Mouse (Mus musculus): ENCODE measurements at regions not wholly inside any gene's neighbourhood (a gene's known extent, or its start where the extent isn't known, plus 50 kb on each side); places are given as distances from the start of the nearest gene placed in this dataset.

- dilution Hi-C loops (cut with MboI; ENCODE audit: extremely low pct_ligation_motif_present, extremely low pct_unique_long_range_greater_than_20kb, low sequenced_read_pairs) (no loop called here), in situ Hi-C loops (cut with MboI; ENCODE audit: low pct_ligation_motif_present, low pct_unique_long_range_greater_than_20kb, low sequenced_read_pairs) (no loop called here)
- Histone ChIP-seq H3K27ac (ENCODE audit: insufficient read depth, low read depth) (no peak overlapping the region), H3K27me3 (replicated peaks) (no peaks in the 10 kb centered on the region), H3K4me2 (ENCODE audit: insufficient read depth, low read depth, poor library complexity, severe bottlenecking) (no peak overlapping the region), H3K79me2 (replicated peaks; ENCODE audit: control insufficient read depth, extremely low read depth, insufficient read depth, poor library complexity, severe bottlenecking) (no peaks in the 10 kb centered on the region), H3K9ac (ENCODE audit: insufficient read depth, low read depth) (no peak overlapping the region), H3K4me1 (ENCODE audit: control insufficient read depth in 1 of 2, insufficient read depth in 2 of 2) (peaks cover 4 to 5% of the 10 kb centered on the region in 2 experiments; a peak in 3 of 4 replicates), H3K4me3 (replicated peaks in 1 of 3; ENCODE audit: low read depth in 2 of 3, low read length in 2 of 3, poor library complexity in 1 of 3) (no peak overlapping the region), H3K36me3 (replicated peaks in 1 of 2; ENCODE audit: control insufficient read depth in 1 of 2, insufficient read depth in 1 of 2, low read length in 1 of 2) (no peaks in the 10 kb centered on the region), H3K9me3 (replicated peaks; ENCODE audit: low read length) (no peaks in the 10 kb centered on the region)
- TF ChIP-seq RCOR1 (conservative IDR thresholded peaks at IDR 0.05; ENCODE audit: low read depth, low read length) = no peak
- no peak for TF ChIP-seq NELFE (IDR thresholded peaks at IDR 0.05; ENCODE audit: low read depth, low read length)
- TF ChIP-seq ZNF384 (IDR thresholded peaks at IDR 0.05; ENCODE audit: low read depth, low read length) = peak; percentile 63
- no peak for DNase-seq (ENCODE audit: extremely low read depth)
These were observed 123.9 kb downstream of the Ifng start for GRCm38 (mm10) chr10:118564528-118565268.

- Histone ChIP-seq H3K27me3 (replicated peaks) (no peaks in the 10 kb centered on the region), H3K9ac (ENCODE audit: insufficient read depth, low read depth) (no peak overlapping the region), H3K36me3 (replicated peaks in 1 of 2; ENCODE audit: control insufficient read depth in 1 of 2, insufficient read depth in 1 of 2, low read length in 1 of 2) (no peaks in the 10 kb centered on the region), H3K4me1 (ENCODE audit: control insufficient read depth in 1 of 2, insufficient read depth in 2 of 2) (peaks cover 4 to 14% of the 10 kb centered on the region in 2 experiments), H3K4me3 (replicated peaks in 1 of 3; ENCODE audit: low read depth in 2 of 3, low read length in 2 of 3, poor library complexity in 1 of 3) (no peak overlapping the region), H3K27ac (ENCODE audit: insufficient read depth, low read depth) (no peak overlapping the region), H3K9me3 (replicated peaks; ENCODE audit: low read length) (no peaks in the 10 kb centered on the region), H3K79me2 (replicated peaks; ENCODE audit: control insufficient read depth, extremely low read depth, insufficient read depth, poor library complexity, severe bottlenecking) (no peaks in the 10 kb centered on the region), H3K4me2 (ENCODE audit: insufficient read depth, low read depth, poor library complexity, severe bottlenecking) (peak overlapping the region; percentile 15; the same call in 1 of the 2 replicates)
- in situ Hi-C loops (cut with MboI; ENCODE audit: low pct_ligation_motif_present, low pct_unique_long_range_greater_than_20kb, low sequenced_read_pairs) = no loop called here
- DNase-seq (ENCODE audit: extremely low read depth) = peak; percentile 40
- no peak for TF ChIP-seq MAX (IDR thresholded peaks at IDR 0.05; ENCODE audit: low read length)
- TF ChIP-seq IRF4 (IDR thresholded peaks at IDR 0.05; ENCODE audit: low read depth, low read length) = peak; percentile 36; the same call in 1 of the 2 replicates
- TF ChIP-seq KAT2A (IDR thresholded peaks at IDR 0.05; ENCODE audit: insufficient replicate concordance, low read length) = no peak
- TF ChIP-seq HCFC1 (IDR thresholded peaks at IDR 0.05; ENCODE audit: low read depth, low read length) = no peak
- TF ChIP-seq TCF12 (IDR thresholded peaks at IDR 0.05; ENCODE audit: low read depth, low read length) = 0 out of 2 replicates have a peak, but pooled peaks have one; percentile 29
- TF ChIP-seq EP300 (IDR thresholded peaks at IDR 0.05; ENCODE audit: low read length) = 0 out of 2 replicates have a peak, but pooled peaks have one; percentile 44
- 0 out of 2 replicates have a peak, but pooled peaks have one; percentile 25 for TF ChIP-seq ETS1 (conservative IDR thresholded peaks at IDR 0.05; ENCODE audit: low read depth, low read length)
- TF ChIP-seq MAZ (IDR thresholded peaks at IDR 0.05; ENCODE audit: low read depth, low read length) = peak; percentile 50; the same call in 1 of the 2 replicates
- peak in 1 of 2 experiments; percentile 17; a peak in 2 of 4 replicates for TF ChIP-seq CTCF (conservative IDR thresholded peaks at IDR 0.05 in 1 of 2, IDR thresholded peaks at IDR 0.05 in 1 of 2; ENCODE audit: low read depth in 2 of 2, low read length in 2 of 2)
- no peak for TF ChIP-seq USF2 (conservative IDR thresholded peaks at IDR 0.05; ENCODE audit: low read depth, low read length)
- TF ChIP-seq E2F4 (IDR thresholded peaks at IDR 0.05; ENCODE audit: insufficient replicate concordance, low read depth, low read length) = no peak
- no peak for TF ChIP-seq ZKSCAN1 (IDR thresholded peaks at IDR 0.05; ENCODE audit: borderline replicate concordance, low read depth, low read length)
- no peak for TF ChIP-seq SIN3A (IDR thresholded peaks at IDR 0.05; ENCODE audit: low read length)
- TF ChIP-seq ELF1 (IDR thresholded peaks at IDR 0.05; ENCODE audit: low read depth, low read length) = peak; percentile 52; the same call in 1 of the 2 replicates
- dilution Hi-C loops (cut with MboI; ENCODE audit: extremely low pct_ligation_motif_present, extremely low pct_unique_long_range_greater_than_20kb, low sequenced_read_pairs) = no loop called here
These were observed 127.8 kb downstream of the Ifng start for GRCm38 (mm10) chr10:118568617-118569016.
